Mouse (Mus musculus): ENCODE results near the gene Lmod1. TPM values are rescaled to one million over a fixed set of nuclear protein-coding genes. Genes with fewer than 3 reads are reported as not detected.
"Not testable (repeated sequence)": the region's sequence is repeated elsewhere in the genome, so short reads cannot be mapped to it uniquely, and the experiment has no call there.

Lmod1 gene
- polyA plus RNA-seq, 1 experiment, result 2.4 TPM

DNA sequence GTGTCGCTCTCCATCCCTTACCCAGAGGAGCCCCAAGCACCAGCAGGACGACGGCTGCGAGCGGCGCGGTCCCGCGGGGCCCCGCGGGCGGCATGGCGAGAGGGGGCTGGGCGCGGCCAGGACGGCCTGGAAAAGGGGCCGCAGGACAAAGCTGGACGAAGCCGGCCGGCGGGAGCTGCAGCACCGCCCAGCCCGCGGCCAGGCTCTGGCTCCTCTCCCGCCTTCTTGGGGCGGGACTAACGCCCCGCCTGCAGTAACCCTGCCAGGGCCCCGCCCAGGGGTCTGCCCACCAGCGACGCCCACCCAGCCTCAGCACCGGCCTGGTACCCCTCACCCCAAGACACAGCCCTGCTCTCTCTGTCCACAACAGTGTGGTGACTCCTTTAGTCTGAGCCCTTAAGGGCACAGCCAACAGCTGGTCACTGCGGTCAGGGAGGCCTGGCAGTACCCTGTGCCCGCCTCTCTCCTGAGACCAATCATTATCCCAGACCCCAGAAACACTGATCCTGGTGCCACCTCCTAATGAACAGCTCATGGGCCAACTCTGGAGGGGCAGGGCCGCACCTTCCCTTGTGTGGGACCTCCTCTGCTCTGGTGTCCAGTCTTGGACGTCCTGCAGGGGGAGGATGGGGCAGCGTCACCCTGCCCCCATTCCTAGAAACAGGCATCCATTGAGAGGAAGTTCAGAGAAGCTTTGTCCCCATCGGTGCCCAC is 50.4 kb downstream of the Lmod1 start, which contains the start of gene Shisa4:
Gene Shisa4 (minus strand): TSS at position 370 of the 714 bp plus-strand sequence.
- H3K27me3 ChIP-seq (ENCODE audit: control insufficient read depth, insufficient read depth, low read length), result peaks cover 4% of the 10 kb centered on the region; the same call in 1 of the 2 replicates

DNA sequence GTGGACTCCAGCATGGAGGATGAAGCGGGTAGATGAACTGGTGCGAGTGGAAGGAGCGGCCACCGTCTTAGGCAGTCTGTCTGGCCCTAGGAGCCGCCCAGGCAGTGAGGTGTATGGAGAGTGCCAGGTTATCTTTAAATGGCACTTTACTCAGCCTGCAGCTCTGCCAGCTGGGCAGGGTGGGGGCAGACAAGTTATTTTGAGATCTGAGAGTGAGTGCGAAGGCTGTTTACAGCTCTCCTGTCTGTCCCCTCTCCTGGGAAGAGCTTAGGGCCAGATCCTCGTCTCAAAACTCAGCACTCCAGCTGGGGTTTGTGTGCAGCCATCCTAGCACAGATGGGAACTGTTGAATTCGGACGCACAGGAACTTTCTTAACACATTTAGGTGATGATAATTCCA is 54.0 kb downstream of the Lmod1 start:
- WGBS, result 83% methylated on average over 9 of the region's 9 CpGs
- Histone ChIP-seq H3K36me3 (ENCODE audit: control insufficient read depth, insufficient read depth, low read length) (peaks cover 10% of the 10 kb centered on the region), H3K4me3 (ENCODE audit: control insufficient read depth, insufficient read depth, low read length) (no peak overlapping the region), H3K4me1 (replicated peaks; ENCODE audit: control insufficient read depth, insufficient read depth, low read length) (0 out of 2 replicates have a peak, but pooled peaks cover 2% of the 10 kb centered on the region), H3K27ac (ENCODE audit: control insufficient read depth, insufficient read depth, low read length) (no peak overlapping the region), H3K27me3 (ENCODE audit: control insufficient read depth, insufficient read depth, low read length) (peaks cover 4% of the 10 kb centered on the region; the same call in 1 of the 2 replicates)
- no peak for DNase-seq
- TF ChIP-seq CTCF (IDR thresholded peaks at IDR 0.05; ENCODE audit: borderline replicate concordance, control insufficient read depth, extremely low read depth, insufficient read depth, low read length, poor library complexity) (no peak), POLR2A (IDR thresholded peaks at IDR 0.05; ENCODE audit: control insufficient read depth, extremely low read depth, insufficient read depth, low read length, poor library complexity) (no peak)

More for the DNA sequence above, 50.4 kb downstream of the Lmod1 start, which contains the start of gene Shisa4:
- no peak for DNase-seq
- Histone ChIP-seq H3K27ac (ENCODE audit: control insufficient read depth, insufficient read depth, low read length) (no peak within 1 kb of the TSS), H3K4me1 (replicated peaks; ENCODE audit: control insufficient read depth, insufficient read depth, low read length) (0 out of 2 replicates have a peak, but pooled peaks cover 2% of the 10 kb centered on the region), H3K4me3 (ENCODE audit: control insufficient read depth, insufficient read depth, low read length) (peak within 1 kb of the TSS; percentile 20; the same call in 1 of the 2 replicates), H3K36me3 (ENCODE audit: control insufficient read depth, insufficient read depth, low read length) (no peaks in the 10 kb centered on the region)
- peak; percentile 4; the same call in 1 of the 2 replicates for TF ChIP-seq POLR2A (IDR thresholded peaks at IDR 0.05; ENCODE audit: control insufficient read depth, extremely low read depth, insufficient read depth, low read length, poor library complexity)
- TF ChIP-seq CTCF (IDR thresholded peaks at IDR 0.05; ENCODE audit: borderline replicate concordance, control insufficient read depth, extremely low read depth, insufficient read depth, low read length, poor library complexity), result no peak
- WGBS, result 9% methylated on average over 38 of the region's 38 CpGs

DNA sequence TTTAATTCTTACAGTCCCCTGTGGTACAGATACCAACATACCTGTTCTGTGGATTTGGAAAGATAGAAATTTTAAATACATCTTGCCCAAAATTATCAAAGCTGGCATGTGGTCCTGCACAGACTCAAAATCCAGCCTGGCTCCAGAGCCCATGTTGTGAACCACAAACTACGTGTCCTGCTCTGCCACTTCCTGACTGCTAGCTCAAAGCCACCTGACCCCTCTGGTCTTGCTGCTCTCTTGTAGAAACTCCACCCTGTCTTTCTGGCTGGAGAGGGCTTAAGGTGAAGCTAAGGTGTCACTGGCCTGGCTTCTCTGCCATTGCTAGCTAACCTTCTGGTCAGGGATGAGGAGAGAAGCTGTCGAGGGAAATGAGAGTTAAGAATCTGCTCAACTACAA is 54.4 kb downstream of the Lmod1 start:
- H3K27ac ChIP-seq (ENCODE audit: control insufficient read depth, insufficient read depth, low read length), result no peak overlapping the region
- no peak for TF ChIP-seq POLR2A (IDR thresholded peaks at IDR 0.05; ENCODE audit: control insufficient read depth, extremely low read depth, insufficient read depth, low read length, poor library complexity)
- TF ChIP-seq CTCF (IDR thresholded peaks at IDR 0.05; ENCODE audit: borderline replicate concordance, control insufficient read depth, extremely low read depth, insufficient read depth, low read length, poor library complexity), result no peak
- WGBS, result 33% methylated on average over 2 of the region's 2 CpGs
- H3K36me3 ChIP-seq (ENCODE audit: control insufficient read depth, insufficient read depth, low read length), result peaks cover 15% of the 10 kb centered on the region
- DNase-seq, result no peak
- peaks cover 4% of the 10 kb centered on the region; the same call in 1 of the 2 replicates for H3K27me3 ChIP-seq (ENCODE audit: control insufficient read depth, insufficient read depth, low read length)
- H3K4me1 ChIP-seq (replicated peaks; ENCODE audit: control insufficient read depth, insufficient read depth, low read length), result 0 out of 2 replicates have a peak, but pooled peaks cover 2% of the 10 kb centered on the region
- H3K4me3 ChIP-seq (ENCODE audit: control insufficient read depth, insufficient read depth, low read length), result no peak overlapping the region

DNA sequence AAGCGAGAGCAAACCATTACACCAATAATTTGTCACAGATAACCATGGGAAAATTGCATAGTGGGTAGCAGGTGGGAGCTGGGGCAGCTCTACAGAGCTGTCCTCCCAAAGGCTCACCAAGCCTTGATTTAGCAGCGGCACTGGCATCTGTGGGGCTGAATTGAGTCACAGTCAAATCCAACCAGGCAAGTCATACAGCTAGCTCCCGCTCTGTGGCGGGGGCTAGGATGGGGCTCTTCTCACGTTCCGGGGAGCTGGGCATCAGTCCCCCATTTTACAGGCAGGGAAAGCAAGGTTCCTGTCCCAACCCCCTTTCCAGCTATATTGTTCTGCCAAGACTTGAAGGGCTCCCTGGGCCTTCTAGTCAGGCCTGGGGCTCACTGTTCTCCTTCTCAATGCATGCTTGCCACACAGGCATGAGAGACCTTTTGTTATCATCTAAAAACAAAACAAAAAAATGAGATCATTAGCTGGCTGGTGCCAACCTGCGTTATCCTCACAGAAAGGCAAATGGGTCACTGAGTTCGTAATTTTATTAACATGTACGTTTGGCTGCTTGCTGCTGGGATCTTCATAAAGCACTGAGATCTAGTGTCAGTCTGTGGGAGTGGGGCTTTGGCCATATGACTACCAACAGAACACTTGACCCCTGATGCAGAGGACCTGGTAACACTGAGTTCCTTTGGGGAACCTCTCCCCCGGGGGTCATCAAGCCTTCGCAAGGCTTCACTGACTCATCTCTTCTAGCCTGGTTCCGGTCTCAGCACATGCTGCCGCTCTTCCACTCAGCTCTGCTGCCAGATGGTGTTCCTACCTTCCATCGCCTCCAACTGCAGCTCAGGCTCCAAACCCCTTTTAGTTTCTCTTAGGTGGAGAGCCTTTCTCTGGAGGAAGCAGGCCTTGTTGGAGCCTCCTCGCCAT is 55.7 kb downstream of the Lmod1 start:
- Histone ChIP-seq H3K36me3 (ENCODE audit: control insufficient read depth, insufficient read depth, low read length) (peaks cover 27% of the 10 kb centered on the region), H3K4me3 (ENCODE audit: control insufficient read depth, insufficient read depth, low read length) (no peak overlapping the region), H3K27ac (ENCODE audit: control insufficient read depth, insufficient read depth, low read length) (no peak overlapping the region), H3K27me3 (ENCODE audit: control insufficient read depth, insufficient read depth, low read length) (no peaks in the 10 kb centered on the region), H3K4me1 (replicated peaks; ENCODE audit: control insufficient read depth, insufficient read depth, low read length) (no peaks in the 10 kb centered on the region)
- WGBS, result 90% methylated on average over 15 of the region's 15 CpGs
- DNase-seq, result no peak
- TF ChIP-seq POLR2A (IDR thresholded peaks at IDR 0.05; ENCODE audit: control insufficient read depth, extremely low read depth, insufficient read depth, low read length, poor library complexity), result no peak
- TF ChIP-seq CTCF (IDR thresholded peaks at IDR 0.05; ENCODE audit: borderline replicate concordance, control insufficient read depth, extremely low read depth, insufficient read depth, low read length, poor library complexity), result no peak

DNA sequence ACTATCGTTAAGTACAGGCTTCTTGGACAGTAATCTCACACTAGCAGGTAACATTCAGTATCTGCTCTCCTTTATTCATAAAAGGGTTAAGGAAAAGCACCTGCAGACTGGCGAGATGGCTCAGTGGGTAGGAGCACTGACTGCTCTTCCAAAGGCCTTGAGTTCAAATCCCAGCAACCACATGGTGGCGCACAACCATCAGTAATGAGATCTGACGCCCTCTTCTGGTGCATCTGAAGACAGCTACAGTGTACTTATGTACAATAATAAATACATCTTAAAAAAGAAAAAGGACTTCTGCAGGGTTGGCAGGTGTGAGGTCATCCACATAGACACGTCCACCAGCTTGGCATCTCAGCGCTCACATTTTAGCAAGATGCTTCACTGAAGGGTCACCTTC is 57.0 kb downstream of the Lmod1 start:
- DNase-seq, result peak; percentile 29
- 87% methylated on average over 6 of the region's 6 CpGs for WGBS

DNA sequence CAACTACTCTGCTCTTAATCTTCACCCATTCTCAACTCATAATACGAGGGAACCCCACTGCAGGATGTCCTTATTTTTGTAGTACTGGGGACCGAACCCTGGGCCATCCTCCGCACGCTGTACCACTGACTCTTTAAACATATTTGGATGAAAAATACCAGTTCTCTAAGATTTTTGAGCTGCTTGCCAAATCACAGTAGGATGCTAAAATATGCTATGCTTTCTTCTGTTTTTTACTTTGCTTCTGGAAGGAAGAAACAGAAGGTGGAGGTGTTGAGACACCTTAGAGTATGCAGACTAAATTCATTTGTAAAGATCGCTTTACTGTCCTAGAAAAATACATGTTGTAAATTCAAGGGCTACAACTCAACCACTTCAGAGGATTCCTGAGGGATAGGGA is 59.6 kb downstream of the Lmod1 start:
- TF ChIP-seq POLR2A (IDR thresholded peaks at IDR 0.05; ENCODE audit: control insufficient read depth, extremely low read depth, insufficient read depth, low read length, poor library complexity), result no peak
- TF ChIP-seq CTCF (IDR thresholded peaks at IDR 0.05; ENCODE audit: borderline replicate concordance, control insufficient read depth, extremely low read depth, insufficient read depth, low read length, poor library complexity), result no peak
- H3K27ac ChIP-seq (ENCODE audit: control insufficient read depth, insufficient read depth, low read length), result no peak overlapping the region
- 98% methylated on average over 5 of the region's 5 CpGs for WGBS
- peaks cover 66% of the 10 kb centered on the region for H3K36me3 ChIP-seq (ENCODE audit: control insufficient read depth, insufficient read depth, low read length)
- DNase-seq, result no peak
- H3K4me1 ChIP-seq (replicated peaks; ENCODE audit: control insufficient read depth, insufficient read depth, low read length), result no peaks in the 10 kb centered on the region
- H3K27me3 ChIP-seq (ENCODE audit: control insufficient read depth, insufficient read depth, low read length), result no peaks in the 10 kb centered on the region
- no peak overlapping the region for H3K4me3 ChIP-seq (ENCODE audit: control insufficient read depth, insufficient read depth, low read length)

More for the DNA sequence above, 57.0 kb downstream of the Lmod1 start:
- H3K27ac ChIP-seq (ENCODE audit: control insufficient read depth, insufficient read depth, low read length); H3K4me1 ChIP-seq (replicated peaks; ENCODE audit: control insufficient read depth, insufficient read depth, low read length); H3K27me3 ChIP-seq (ENCODE audit: control insufficient read depth, insufficient read depth, low read length); H3K4me3 ChIP-seq (ENCODE audit: control insufficient read depth, insufficient read depth, low read length): not testable (repeated sequence)
- H3K36me3 ChIP-seq (ENCODE audit: control insufficient read depth, insufficient read depth, low read length), result peaks cover 40% of the 10 kb centered on the region

Measured in thymus, adult 2 months (tissue).